In the genomic region with DNA sequence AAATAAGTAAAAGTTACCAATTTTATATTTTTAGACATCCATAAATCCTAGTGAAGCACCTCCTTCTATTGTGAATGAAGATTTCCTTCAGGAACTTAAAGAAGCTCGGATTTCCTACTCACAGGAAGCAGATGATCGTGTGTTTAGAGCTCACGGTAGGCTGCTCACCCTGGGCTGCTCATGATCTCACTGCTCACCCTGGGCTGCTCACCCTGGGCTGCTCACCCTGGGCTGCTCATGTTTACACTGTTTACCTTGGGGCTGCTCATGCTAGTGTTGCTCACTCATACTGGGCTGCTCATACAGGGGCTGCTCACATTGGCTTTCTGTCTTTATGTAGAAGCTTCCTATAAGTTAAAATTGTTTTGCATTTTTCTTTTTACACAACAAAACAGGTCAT, we compare ENCODE assay signal across 21 mouse cellular contexts. TPM values are rescaled to one million over a fixed set of nuclear protein-coding genes. Genes with fewer than 3 reads are reported as not detected.
DNase-seq lines count a peak whose midpoint lies in the region; ATAC-seq and TF ChIP-seq lines count a peak whose summit lies in the region.
"Had no signal": no experiment of that assay in that cellular context is flagged by ENCODE, and none has a peak within 500 bp of the region (broad histone marks: within the 10 kb centered on the region; RNA-seq: fewer than 3 reads in every experiment).

No protein-coding gene starts in this region.

- WGBS in kidney, embryonic 16.5 days = 17% methylated on average over 3 of the region's 3 CpGs
- WGBS in lung, embryonic 14.5 days = 52% methylated on average over 3 of the region's 3 CpGs
- 43% methylated on average over 3 of the region's 3 CpGs for WGBS in lung, adult 2 months

- DNase-seq in kidney, adult 9 months = no peak
- peak; percentile 13 for DNase-seq in lung, embryonic 14.5 days
- no peak for DNase-seq in lung, adult 2 months
- DNase-seq: adrenal gland, adult 2 months; adrenal gland, postnatal 10 days; adrenal gland, postnatal 25 days; cerebellum, adult 11 months; cerebellum, adult 18-20 months; cerebellum, adult 8-10 months; cerebellum, adult 9-11 months; cerebellum, postnatal 14 days; cerebellum, postnatal 36 days; embryo, embryonic 11 days had no signal

- H3K4me3 ChIP-seq in kidney, embryonic 16.5 days (ENCODE audit: low read length) = no peak overlapping the region
- no peak overlapping the region for H3K4me3 ChIP-seq in lung, embryonic 14.5 days (ENCODE audit: low read depth, low read length)
- H3K4me3 ChIP-seq in lung, adult 2 months (replicated peaks; ENCODE audit: extremely low read depth, low read depth, low read length) = no peak overlapping the region
- H3K4me3 ChIP-seq: embryonic facial prominence, embryonic 13.5 days; embryonic facial prominence, embryonic 15.5 days; erythroblast, embryonic 14.5 days; forebrain, embryonic 10.5 days; forebrain, embryonic 12.5 days had no signal

- no peak overlapping the region for H3K27ac ChIP-seq in kidney, embryonic 16.5 days (ENCODE audit: low read length)
- no peak overlapping the region for H3K27ac ChIP-seq in lung, embryonic 14.5 days (ENCODE audit: low read depth)
- H3K27ac ChIP-seq: embryonic facial prominence, embryonic 13.5 days; embryonic facial prominence, embryonic 15.5 days; forebrain, embryonic 10.5 days; forebrain, embryonic 12.5 days had no signal

- peak; percentile 73; the same call in 1 of the 2 replicates for ATAC-seq in kidney, embryonic 16.5 days (ENCODE audit: low FRiP score, low TSS enrichment)
- peak; percentile 44; the same call in 1 of the 2 replicates for ATAC-seq in lung, embryonic 14.5 days (ENCODE audit: insufficient read depth)
- ATAC-seq: forebrain, embryonic 14.5 days; forebrain, embryonic 16.5 days had no signal

- no peak for TF ChIP-seq POLR2A in lung, adult 2 months (IDR thresholded peaks at IDR 0.05; ENCODE audit: borderline replicate concordance, extremely low read depth, low read depth, low read length)

- no peaks in the 10 kb centered on the region for H3K27me3 ChIP-seq in kidney, embryonic 16.5 days (ENCODE audit: insufficient read depth, low read length)
- no peaks in the 10 kb centered on the region for H3K27me3 ChIP-seq in lung, embryonic 14.5 days (ENCODE audit: insufficient read depth, low read length)
- H3K27me3 ChIP-seq: embryonic facial prominence, embryonic 13.5 days; embryonic facial prominence, embryonic 15.5 days; forebrain, embryonic 12.5 days had no signal

- TF ChIP-seq CTCF in lung, embryonic 14.5 days (IDR thresholded peaks at IDR 0.05; ENCODE audit: low read depth) = no peak
- no peak for TF ChIP-seq CTCF in lung, adult 2 months (IDR thresholded peaks at IDR 0.05; ENCODE audit: insufficient read depth, low read length)

- no peak overlapping the region for H3K4me2 ChIP-seq in kidney, embryonic 16.5 days (replicated peaks; ENCODE audit: low read depth, low read length)
- H3K4me2 ChIP-seq in lung, embryonic 14.5 days = no peak overlapping the region
- H3K4me2 ChIP-seq: embryonic facial prominence, embryonic 13.5 days; embryonic facial prominence, embryonic 15.5 days; forebrain, embryonic 12.5 days had no signal

- H3K36me3 ChIP-seq in kidney, embryonic 16.5 days (ENCODE audit: insufficient read depth, low read length) = peaks cover 12% of the 10 kb centered on the region
- H3K36me3 ChIP-seq in lung, embryonic 14.5 days (ENCODE audit: insufficient read depth) = peaks cover 21% of the 10 kb centered on the region
- H3K36me3 ChIP-seq: embryonic facial prominence, embryonic 15.5 days had no signal

- no peaks in the 10 kb centered on the region for H3K4me1 ChIP-seq in kidney, embryonic 16.5 days (ENCODE audit: insufficient read depth, low read length)
- H3K4me1 ChIP-seq in lung, embryonic 14.5 days (ENCODE audit: insufficient read depth) = no peaks in the 10 kb centered on the region
- no peaks in the 10 kb centered on the region for H3K4me1 ChIP-seq in lung, adult 2 months (ENCODE audit: control insufficient read depth, insufficient read depth, low read length)
- H3K4me1 ChIP-seq: embryonic facial prominence, embryonic 15.5 days; forebrain, embryonic 10.5 days; forebrain, embryonic 12.5 days had no signal

- no peaks in the 10 kb centered on the region for H3K9me3 ChIP-seq in kidney, embryonic 16.5 days (ENCODE audit: low read length)
- H3K9me3 ChIP-seq in lung, embryonic 14.5 days (ENCODE audit: low read depth, low read length) = no peaks in the 10 kb centered on the region
- H3K9me3 ChIP-seq: embryonic facial prominence, embryonic 13.5 days; embryonic facial prominence, embryonic 15.5 days; forebrain, embryonic 10.5 days; forebrain, embryonic 12.5 days had no signal

- H3K9ac ChIP-seq in kidney, embryonic 16.5 days (replicated peaks; ENCODE audit: low read length) = no peak overlapping the region
- H3K9ac ChIP-seq in lung, embryonic 14.5 days = no peak overlapping the region
- H3K9ac ChIP-seq: embryonic facial prominence, embryonic 13.5 days; embryonic facial prominence, embryonic 15.5 days; forebrain, embryonic 12.5 days had no signal

RNA-seq across cellular contexts. Expression of gene Agps, which starts 22.2 kb away (rescaled TPM):
- 39.2 and 40.0 TPM in 2 replicates for polyA plus RNA-seq in kidney, embryonic 16.5 days (2015; fragmentation: Nextera tagmentation; extraction: Ambion mirVana)
- 47.9 and 55.7 TPM in 2 replicates for polyA plus RNA-seq in lung, embryonic 14.5 days (2014; fragmentation: Nextera tagmentation; extraction: Ambion mirVana)
- polyA plus RNA-seq in lung, adult 2 months (2012; rRNA removed) = 5.7 and 10.3 TPM in 2 replicates
